Mouse (Mus musculus) heart, adult 2 months (tissue): ENCODE results near the gene Rdh19. TPM values are rescaled to one million over a fixed set of nuclear protein-coding genes. Genes with fewer than 3 reads are reported as not detected.

Source experiments
- DNase-seq, 2 experiments: peaks; one replicate each; pipeline ENCODE4 v3.0.0; 2021
- H3K27ac ChIP-seq: fragments of 200-600 bp; 2 replicates; pipeline ENCODE4 v1.8.1; 2022
- H3K27me3 ChIP-seq: fragments of 200-500 bp; 2 replicates; pipeline ENCODE4 v1.6.1; 2012; ENCODE audit warnings: mild to moderate bottlenecking, low read length, inconsistent platforms, mixed read lengths; ENCODE audit not compliant: control insufficient read depth, insufficient read depth
- H3K36me3 ChIP-seq: fragments of 200-500 bp; 2 replicates; pipeline ENCODE4 v1.6.1; 2012; ENCODE audit warnings: low read length, inconsistent platforms; ENCODE audit not compliant: control insufficient read depth, insufficient read depth
- H3K4me1 ChIP-seq: fragments of 200-500 bp; 2 replicates; pipeline ENCODE4 v1.6.1; 2011; ENCODE audit warnings: low read length; ENCODE audit not compliant: control insufficient read depth, insufficient read depth
- H3K4me3 ChIP-seq: fragments of 200-600 bp; 2 replicates; pipeline ENCODE4 v1.8.1; 2022
- H3K79me2 ChIP-seq: fragments of 200-500 bp; replicated peaks from 2 replicates; pipeline ENCODE4 v1.6.1; 2012; ENCODE audit warnings: mild to moderate bottlenecking, inconsistent platforms, low read length, moderate library complexity, mixed read lengths; ENCODE audit not compliant: control insufficient read depth, insufficient read depth
- H3K9ac ChIP-seq: fragments of 200-500 bp; 2 replicates; pipeline ENCODE4 v1.6.1; 2012; ENCODE audit warnings: low read depth, mild to moderate bottlenecking, control low read depth, inconsistent platforms, low read length, mixed read lengths
- CTCF ChIP-seq: fragments of 200-600 bp; IDR thresholded peaks from 2 replicates; pipeline ENCODE4 v1.8.1; 2022; ENCODE audit warnings: antibody characterized with exemption, mild to moderate bottlenecking, moderate library complexity
- EP300 ChIP-seq: fragments of 200-500 bp; IDR thresholded peaks from 2 replicates; pipeline ENCODE4 v1.6.1; 2011; ENCODE audit warnings: low read depth, low read length, control low read depth; ENCODE audit not compliant: insufficient read depth
- POLR2A ChIP-seq: fragments of 200-500 bp; IDR thresholded peaks from 2 replicates; pipeline ENCODE4 v1.6.1; 2011; ENCODE audit warnings: mild to moderate bottlenecking, low read depth, low read length, control low read depth; ENCODE audit not compliant: insufficient read depth
- WGBS: fragments of 180-500 bp; shearing (Covaris S2); methylation state at CpG from one replicate; pipeline ENCODE4 v1.1.7; 2018; 5-methylcytosine and 5-hydroxymethylcytosine counted together
- intact Hi-C: fragments of 180-260 bp; cut with DNase I; formaldehyde crosslinking; loops from one replicate; pipeline ENCODE4 v1.15.1; 2025
- polyA plus RNA-seq: library from polyadenylated mRNA; depleted of rRNA; stranded (reverse); fragments of >200 nt; gene quantifications from 2 replicates; pipeline ENCODE4 v1.2.3, GENCODE M21; 2012
- total RNA-seq, 2 experiments: library from RNA; stranded (reverse); gene quantifications; 2 replicates each; pipeline ENCODE4 v1.2.3; 2021

Gene Rdh19
- total and polyA plus RNA-seq, 3 experiments: not detected

- DNase-seq: no peak
- Histone ChIP-seq H3K36me3 (no peaks in the 10 kb centered on the region), H3K27ac (no peak overlapping the region), H3K4me1 (no peaks in the 10 kb centered on the region), H3K27me3 (no peaks in the 10 kb centered on the region), H3K9ac (no peak overlapping the region), H3K79me2 (no peaks in the 10 kb centered on the region), H3K4me3 (no peak overlapping the region)
- TF ChIP-seq POLR2A: no peak
- no peak for TF ChIP-seq CTCF
- no peak for TF ChIP-seq EP300
- intact Hi-C loops: no loop called here
- WGBS: 61% methylated on average over 3 of the region's 3 CpGs
Observed at GRCm38 (mm10) chr10:127878262-127879057, 28.7 kb downstream of the Rdh19 start.

DNA sequence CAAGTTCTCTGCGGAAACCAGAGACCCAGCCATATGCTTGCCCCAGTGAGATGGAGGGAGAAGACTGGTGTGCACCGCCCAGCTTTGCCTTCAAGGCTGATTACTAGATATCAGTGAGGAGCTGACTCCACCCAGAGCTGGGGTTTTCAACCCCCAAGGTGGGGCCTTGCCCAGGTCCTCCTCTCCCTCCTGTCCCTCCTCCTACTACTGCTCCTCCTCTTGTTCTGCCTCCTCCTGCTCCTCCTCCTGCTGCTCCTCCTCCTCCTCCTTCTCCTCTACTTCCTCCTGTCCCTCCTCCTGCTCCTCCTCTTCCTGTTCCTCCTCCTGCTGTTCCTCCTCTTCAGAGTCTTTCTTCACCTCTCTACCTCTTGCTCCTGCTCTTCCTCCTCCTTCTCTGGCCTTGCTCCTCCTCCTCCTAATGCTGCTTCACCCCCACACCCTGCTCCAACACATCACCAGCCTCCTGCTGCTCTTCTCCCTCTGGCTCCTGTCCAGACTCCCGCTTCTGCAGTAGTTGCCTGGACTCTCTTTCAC is 29.5 kb downstream of the Rdh19 start:
- Histone ChIP-seq H3K27me3 (no peaks in the 10 kb centered on the region), H3K79me2 (no peaks in the 10 kb centered on the region), H3K9ac (no peak overlapping the region), H3K4me3 (no peak overlapping the region), H3K36me3 (no peaks in the 10 kb centered on the region), H3K27ac (no peak overlapping the region), H3K4me1 (no peaks in the 10 kb centered on the region)
- TF ChIP-seq POLR2A (no peak), CTCF (no peak), EP300 (no peak)
- 72% methylated on average over 3 of the region's 3 CpGs for WGBS
- no peak for DNase-seq
- intact Hi-C loops: no loop called here

GRCm38 (mm10) chr10:127881041-127881440 is 31.3 kb downstream of the Rdh19 start:
- no peak overlapping the region for H3K27ac ChIP-seq
- intact Hi-C loops: no loop called here
- 88% methylated on average over 4 of the region's 4 CpGs for WGBS
- H3K79me2 ChIP-seq: no peaks in the 10 kb centered on the region
- H3K27me3 ChIP-seq: no peaks in the 10 kb centered on the region
- no peak for DNase-seq
- no peak overlapping the region for H3K4me3 ChIP-seq
- no peak overlapping the region for H3K9ac ChIP-seq
- no peaks in the 10 kb centered on the region for H3K4me1 ChIP-seq
- H3K36me3 ChIP-seq: no peaks in the 10 kb centered on the region
- TF ChIP-seq CTCF (no peak), POLR2A (no peak), EP300 (no peak)

GRCm38 (mm10) chr10:127886551-127886950 is 36.8 kb downstream of the Rdh19 start:
- H3K9ac ChIP-seq: no peak overlapping the region
- no peaks in the 10 kb centered on the region for H3K4me1 ChIP-seq
- intact Hi-C loops: no loop called here
- H3K4me3 ChIP-seq: no peak overlapping the region
- no peaks in the 10 kb centered on the region for H3K36me3 ChIP-seq
- DNase-seq: no peak
- H3K79me2 ChIP-seq: no peaks in the 10 kb centered on the region
- TF ChIP-seq EP300: no peak
- TF ChIP-seq CTCF: no peak
- no peak for TF ChIP-seq POLR2A
- no peak overlapping the region for H3K27ac ChIP-seq
- H3K27me3 ChIP-seq: no peaks in the 10 kb centered on the region
- WGBS: 59% methylated on average over 1 of the region's 1 CpGs

DNA sequence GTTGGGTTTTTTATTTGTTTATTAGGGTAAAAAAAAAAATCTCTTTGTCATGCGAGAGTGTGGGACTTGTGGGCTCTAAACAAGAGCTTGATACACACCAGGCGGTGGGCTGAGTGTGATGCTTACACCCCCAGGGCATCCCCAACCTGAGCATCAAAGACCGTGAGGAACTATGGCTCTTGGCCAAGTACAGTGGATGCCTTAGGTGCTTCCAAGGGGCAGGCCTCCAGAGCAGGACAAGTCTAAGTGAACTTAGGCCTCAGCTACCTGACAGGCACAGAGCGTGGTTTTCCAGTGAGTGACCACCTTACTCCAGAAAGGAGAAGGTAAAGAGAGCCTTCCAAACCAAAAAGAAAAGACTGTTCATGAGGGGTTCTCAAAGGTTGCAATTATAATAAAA is 37.2 kb downstream of the Rdh19 start:
- intact Hi-C loops: no loop called here
- 81% methylated on average over 4 of the region's 4 CpGs for WGBS
- no peaks in the 10 kb centered on the region for H3K36me3 ChIP-seq
- H3K27me3 ChIP-seq: no peaks in the 10 kb centered on the region
- H3K79me2 ChIP-seq: no peaks in the 10 kb centered on the region
- DNase-seq: no peak
- TF ChIP-seq EP300: no peak
- no peak overlapping the region for H3K9ac ChIP-seq
- no peaks in the 10 kb centered on the region for H3K4me1 ChIP-seq
- no peak overlapping the region for H3K4me3 ChIP-seq
- H3K27ac ChIP-seq: no peak overlapping the region

GRCm38 (mm10) chr10:127888605-127889004 is 38.9 kb downstream of the Rdh19 start, which contains the start of gene Rdh7:
Gene Rdh7 (minus strand): TSS chr10:127888817.
- Histone ChIP-seq H3K79me2 (no peaks in the 10 kb centered on the region), H3K9ac (no peak within 1 kb of the TSS), H3K27me3 (no peaks in the 10 kb centered on the region), H3K4me3 (no peak within 1 kb of the TSS), H3K4me1 (no peaks in the 10 kb centered on the region), H3K36me3 (no peaks in the 10 kb centered on the region), H3K27ac (no peak within 1 kb of the TSS)
- no peak for TF ChIP-seq EP300
- TF ChIP-seq POLR2A: no peak
- no peak for TF ChIP-seq CTCF
- intact Hi-C loops: no loop called here
- DNase-seq: no peak
